10 mouse cellular contexts compared by ENCODE assay signal in genomic region chr14:48421476-48421875, GRCm38 (mm10). TPM values are rescaled to one million over a fixed set of nuclear protein-coding genes. Genes with fewer than 3 reads are reported as not detected.
A peak's percentile ranks its signal among the peaks of the same experiment; 100 is the strongest.
DNase-seq lines count a peak whose midpoint lies in the region; ATAC-seq and TF ChIP-seq lines count a peak whose summit lies in the region.
"Had no signal": no experiment of that assay in that cellular context is flagged by ENCODE, and none has a peak within 500 bp of the region (broad histone marks: within the 10 kb centered on the region; RNA-seq: fewer than 3 reads in every experiment).

No protein-coding gene starts in this region.

- no peaks in the 10 kb centered on the region for H3K36me3 ChIP-seq in kidney, embryonic 16.5 days (ENCODE audit: insufficient read depth, low read length)
- H3K36me3 ChIP-seq in embryonic facial prominence, embryonic 15.5 days: no peaks in the 10 kb centered on the region
- no peaks in the 10 kb centered on the region for H3K36me3 ChIP-seq in liver, postnatal 0 days (replicated peaks; ENCODE audit: insufficient read depth, low read length)
- H3K36me3 ChIP-seq in forebrain, embryonic 12.5 days (replicated peaks): no peaks in the 10 kb centered on the region

- no peak overlapping the region for H3K27ac ChIP-seq in kidney, embryonic 16.5 days (ENCODE audit: low read length)
- H3K27ac ChIP-seq in bone marrow macrophage, adult 2 months (ENCODE audit: insufficient read depth, low read depth, low read length): peak overlapping the region; percentile 65
- H3K27ac ChIP-seq in embryonic facial prominence, embryonic 15.5 days (replicated peaks): no peak overlapping the region
- H3K27ac ChIP-seq in liver, postnatal 0 days (ENCODE audit: low read depth): no peak overlapping the region
- no peak overlapping the region for H3K27ac ChIP-seq in forebrain, embryonic 12.5 days

- no peaks in the 10 kb centered on the region for H3K9me3 ChIP-seq in kidney, embryonic 16.5 days (ENCODE audit: low read length)
- H3K9me3 ChIP-seq in embryonic facial prominence, embryonic 15.5 days (replicated peaks): no peaks in the 10 kb centered on the region
- H3K9me3 ChIP-seq in liver, postnatal 0 days (ENCODE audit: low read length): no peaks in the 10 kb centered on the region
- no peaks in the 10 kb centered on the region for H3K9me3 ChIP-seq in forebrain, embryonic 12.5 days

- no peaks in the 10 kb centered on the region for H3K27me3 ChIP-seq in kidney, embryonic 16.5 days (ENCODE audit: insufficient read depth, low read length)
- no peaks in the 10 kb centered on the region for H3K27me3 ChIP-seq in embryonic facial prominence, embryonic 15.5 days
- no peaks in the 10 kb centered on the region for H3K27me3 ChIP-seq in liver, postnatal 0 days (ENCODE audit: insufficient read depth, low read length)
- H3K27me3 ChIP-seq in forebrain, embryonic 12.5 days: peaks cover 85% of the 10 kb centered on the region

- peak; percentile 27; the same call in 1 of the 2 replicates for ATAC-seq in kidney, embryonic 16.5 days (ENCODE audit: low FRiP score, low TSS enrichment)
- no peak for ATAC-seq in embryonic facial prominence, embryonic 15.5 days (ENCODE audit: insufficient number of reproducible peaks, low FRiP score, low TSS enrichment, low read depth)
- no peak; the same call in 1 of the 2 replicates for ATAC-seq in liver, postnatal 0 days
- no peak for ATAC-seq in forebrain, embryonic 12.5 days (ENCODE audit: low FRiP score)
- ATAC-seq: Patski had no signal

- TF ChIP-seq POLR2A in bone marrow macrophage, adult 2 months (IDR thresholded peaks at IDR 0.05; ENCODE audit: borderline replicate concordance, low read depth, low read length): no peak

- peak overlapping the region; percentile 30 for H3K4me2 ChIP-seq in kidney, embryonic 16.5 days (replicated peaks; ENCODE audit: low read depth, low read length)
- peak overlapping the region; percentile 27; the same call in 1 of the 2 replicates for H3K4me2 ChIP-seq in embryonic facial prominence, embryonic 15.5 days (replicated peaks)
- H3K4me2 ChIP-seq in liver, postnatal 0 days (ENCODE audit: low read depth, low read length): peak overlapping the region; percentile 49; the same call in 1 of the 2 replicates
- no peak overlapping the region for H3K4me2 ChIP-seq in forebrain, embryonic 12.5 days

- no peak for TF ChIP-seq EP300 in liver, postnatal 0 days (IDR thresholded peaks at IDR 0.05; ENCODE audit: low read depth)

- no peak overlapping the region for H3K4me3 ChIP-seq in kidney, embryonic 16.5 days (ENCODE audit: low read length)
- H3K4me3 ChIP-seq in bone marrow macrophage, adult 2 months (ENCODE audit: insufficient read depth, low read length): no peak overlapping the region; the same call in 1 of the 2 replicates
- H3K4me3 ChIP-seq in embryonic facial prominence, embryonic 15.5 days (replicated peaks): no peak overlapping the region
- no peak overlapping the region for H3K4me3 ChIP-seq in liver, postnatal 0 days (ENCODE audit: low read depth, low read length)
- H3K4me3 ChIP-seq in forebrain, embryonic 12.5 days (replicated peaks): no peak overlapping the region

- WGBS in kidney, embryonic 16.5 days: 19% methylated on average over 6 of the region's 6 CpGs
- WGBS in embryonic facial prominence, embryonic 15.5 days: 17% methylated on average over 6 of the region's 6 CpGs
- WGBS in liver, postnatal 0 days (ENCODE audit: insufficient replicate concordance): 10% methylated on average over 6 of the region's 6 CpGs
- 22% methylated on average over 6 of the region's 6 CpGs for WGBS in forebrain, embryonic 12.5 days

- no peak overlapping the region for H3K9ac ChIP-seq in kidney, embryonic 16.5 days (replicated peaks; ENCODE audit: low read length)
- no peak overlapping the region for H3K9ac ChIP-seq in embryonic facial prominence, embryonic 15.5 days
- H3K9ac ChIP-seq in liver, postnatal 0 days (replicated peaks): no peak overlapping the region
- no peak overlapping the region for H3K9ac ChIP-seq in forebrain, embryonic 12.5 days

- 0 out of 2 replicates have a peak, but pooled peaks cover 4% of the 10 kb centered on the region for H3K4me1 ChIP-seq in kidney, embryonic 16.5 days (ENCODE audit: insufficient read depth, low read length)
- H3K4me1 ChIP-seq in bone marrow macrophage, adult 2 months (ENCODE audit: control insufficient read depth, insufficient read depth, low read length): peaks cover 24% of the 10 kb centered on the region
- 0 out of 2 replicates have a peak, but pooled peaks cover 8% of the 10 kb centered on the region for H3K4me1 ChIP-seq in embryonic facial prominence, embryonic 15.5 days
- no peaks in the 10 kb centered on the region; the same call in 1 of the 2 replicates for H3K4me1 ChIP-seq in liver, postnatal 0 days (ENCODE audit: insufficient read depth)
- peaks cover 24% of the 10 kb centered on the region for H3K4me1 ChIP-seq in forebrain, embryonic 12.5 days

- no peak for TF ChIP-seq CTCF in bone marrow macrophage, adult 2 months (IDR thresholded peaks at IDR 0.05; ENCODE audit: low read depth, low read length)
- no peak for TF ChIP-seq CTCF in liver, postnatal 0 days (IDR thresholded peaks at IDR 0.05; ENCODE audit: low read depth)

- DNase-seq in kidney, adult 18-20 months: no peak
- DNase-seq in liver, postnatal 0 days: no peak
- no peak for DNase-seq in gastrocnemius, postnatal 4 days (ENCODE audit: low spot score in 2 of 2)
- DNase-seq in urinary bladder, postnatal 25 days (ENCODE audit: low spot score): no peak
- DNase-seq: cerebellum, adult 9-11 months had no signal

RNA-seq across cellular contexts. Expression of gene Tmem260, which starts 24.4 kb away (rescaled TPM):
- polyA plus RNA-seq in kidney, embryonic 16.5 days (2015; fragmentation: Nextera tagmentation; extraction: Ambion mirVana): 21.2 and 21.4 TPM in 2 replicates
- 19.0 and 21.4 TPM in 2 replicates for polyA plus RNA-seq in bone marrow macrophage, adult 2 months (2012; ENCODE audit: insufficient read depth, insufficient read length, missing spikeins)
- 20.8 and 22.9 TPM in 2 replicates for polyA plus RNA-seq in embryonic facial prominence, embryonic 15.5 days (2015; fragmentation: Nextera tagmentation; extraction: Ambion mirVana)
- polyA plus RNA-seq in liver, postnatal 0 days (2015; fragmentation: Nextera tagmentation; extraction: Ambion mirVana): 3.9 and 5.4 TPM in 2 replicates
- polyA plus RNA-seq in forebrain, embryonic 12.5 days (2016; fragmentation: Nextera tagmentation; extraction: Ambion mirVana): 24.7 and 26.2 TPM in 2 replicates
- total RNA-seq in gastrocnemius, postnatal 4 days (2021): 10 to 100 TPM; 15.3 to 16.1 TPM
